Mouse (Mus musculus) megakaryocyte, embryonic 14.5 days (primary cell): ENCODE data around the gene Smim24. TPM values are rescaled to one million over a fixed set of nuclear protein-coding genes. Genes with fewer than 3 reads are reported as not detected.

Experiments used
- H3K27me3 ChIP-seq: replicated peaks from 2 replicates; pipeline ENCODE3; 2012; ENCODE audit warnings: inconsistent platforms
- H3K36me3 ChIP-seq: replicated peaks from 2 replicates; pipeline ENCODE3; 2012; ENCODE audit warnings: low read length, inconsistent platforms, mixed read lengths
- H3K4me1 ChIP-seq: 2 replicates; pipeline ENCODE4 v1.6.1; 2012; ENCODE audit warnings: inconsistent platforms
- H3K4me3 ChIP-seq: replicated peaks from 2 replicates; pipeline ENCODE3; 2012; ENCODE audit warnings: moderate library complexity, mild to moderate bottlenecking, inconsistent platforms
- H3K9me3 ChIP-seq: 2 replicates; pipeline ENCODE4 v1.6.1; 2012; ENCODE audit warnings: inconsistent platforms
- FLI1 ChIP-seq: IDR thresholded peaks from 2 replicates; pipeline ENCODE4 v1.6.1; 2012; ENCODE audit warnings: low read length, inconsistent platforms, mixed read lengths
- GATA1 ChIP-seq: IDR thresholded peaks from 3 replicates; pipeline ENCODE4 v1.6.1; 2012; ENCODE audit warnings: mixed read lengths, low read length, inconsistent platforms, borderline replicate concordance
- polyA plus RNA-seq: library from polyadenylated mRNA; stranded (reverse); fragments of >175 nt; gene quantifications from 2 replicates; pipeline ENCODE4 v1.2.3, GENCODE M21; 2012; ENCODE audit warnings: low replicate concordance; ENCODE audit not compliant: insufficient read depth

Smim24 gene
- polyA plus RNA-seq, 1 experiment = 4.4 TPM

- H3K4me3 ChIP-seq = no peak overlapping the region
- H3K36me3 ChIP-seq = peaks cover 91% of the 10 kb centered on the region
Observed at GRCm38 (mm10) chr10:81415549-81416310, 22.9 kb downstream of the Smim24 start.

GRCm38 (mm10) chr10:81416581-81417226, 23.9 kb downstream of the Smim24 start:
- no peaks in the 10 kb centered on the region for H3K9me3 ChIP-seq
- no peak overlapping the region for H3K4me3 ChIP-seq
- peaks cover 92% of the 10 kb centered on the region for H3K36me3 ChIP-seq
- H3K27me3 ChIP-seq = peaks cover 1% of the 10 kb centered on the region
- H3K4me1 ChIP-seq = peaks cover 92% of the 10 kb centered on the region
- TF ChIP-seq GATA1 (no peak), FLI1 (no peak)

More at GRCm38 (mm10) chr10:81415549-81416310, 22.9 kb downstream of the Smim24 start:
- Histone ChIP-seq H3K4me1 (peaks cover 95% of the 10 kb centered on the region), H3K9me3 (no peaks in the 10 kb centered on the region), H3K27me3 (no peaks in the 10 kb centered on the region)
- TF ChIP-seq GATA1 = no peak
- no peak for TF ChIP-seq FLI1

GRCm38 (mm10) chr10:81417227-81418215, 24.7 kb downstream of the Smim24 start:
- Histone ChIP-seq H3K27me3 (peaks cover 5% of the 10 kb centered on the region), H3K4me3 (no peak overlapping the region), H3K4me1 (peaks cover 91% of the 10 kb centered on the region), H3K9me3 (no peaks in the 10 kb centered on the region), H3K36me3 (peaks cover 83% of the 10 kb centered on the region)
- TF ChIP-seq FLI1 (no peak), GATA1 (no peak)

GRCm38 (mm10) chr10:81418216-81419070, 25.6 kb downstream of the Smim24 start:
- Histone ChIP-seq H3K4me1 (peaks cover 86% of the 10 kb centered on the region), H3K4me3 (no peak overlapping the region), H3K9me3 (no peaks in the 10 kb centered on the region), H3K36me3 (peaks cover 74% of the 10 kb centered on the region), H3K27me3 (peaks cover 7% of the 10 kb centered on the region)
- TF ChIP-seq FLI1 (no peak), GATA1 (no peak)

GRCm38 (mm10) chr10:81419111-81419928, 26.5 kb downstream of the Smim24 start:
- H3K4me3 ChIP-seq = no peak overlapping the region
- no peaks in the 10 kb centered on the region for H3K9me3 ChIP-seq
- H3K4me1 ChIP-seq = peaks cover 86% of the 10 kb centered on the region
- TF ChIP-seq FLI1 = no peak
- no peak for TF ChIP-seq GATA1
- H3K27me3 ChIP-seq = peaks cover 12% of the 10 kb centered on the region
- H3K36me3 ChIP-seq = peaks cover 66% of the 10 kb centered on the region

GRCm38 (mm10) chr10:81420191-81420767, 27.4 kb downstream of the Smim24 start:
- peaks cover 86% of the 10 kb centered on the region for H3K4me1 ChIP-seq
- TF ChIP-seq GATA1 (no peak), FLI1 (no peak)
- H3K4me3 ChIP-seq = peak overlapping the region; percentile 14
- H3K36me3 ChIP-seq = peaks cover 58% of the 10 kb centered on the region
- peaks cover 14% of the 10 kb centered on the region for H3K27me3 ChIP-seq
- no peaks in the 10 kb centered on the region for H3K9me3 ChIP-seq

GRCm38 (mm10) chr10:81421041-81421796, 28.4 kb downstream of the Smim24 start:
- no peak overlapping the region for H3K4me3 ChIP-seq
- peaks cover 18% of the 10 kb centered on the region for H3K27me3 ChIP-seq
- TF ChIP-seq GATA1 (no peak), FLI1 (no peak)
- H3K36me3 ChIP-seq = peaks cover 50% of the 10 kb centered on the region
- peaks cover 88% of the 10 kb centered on the region for H3K4me1 ChIP-seq
- H3K9me3 ChIP-seq = no peaks in the 10 kb centered on the region
